Mouse (Mus musculus) E14TG2a.4 (cell line): ENCODE results near the gene Gast.

Experiments
- CTCF ChIP-seq: conservative IDR thresholded peaks from 2 replicates; pipeline ENCODE4 v1.5.1; 2014; ENCODE audit warnings: low read length
- NANOG ChIP-seq: IDR thresholded peaks from 2 replicates; pipeline ENCODE4 v1.6.1; 2014; ENCODE audit warnings: borderline replicate concordance, low read length, mixed read lengths

DNA sequence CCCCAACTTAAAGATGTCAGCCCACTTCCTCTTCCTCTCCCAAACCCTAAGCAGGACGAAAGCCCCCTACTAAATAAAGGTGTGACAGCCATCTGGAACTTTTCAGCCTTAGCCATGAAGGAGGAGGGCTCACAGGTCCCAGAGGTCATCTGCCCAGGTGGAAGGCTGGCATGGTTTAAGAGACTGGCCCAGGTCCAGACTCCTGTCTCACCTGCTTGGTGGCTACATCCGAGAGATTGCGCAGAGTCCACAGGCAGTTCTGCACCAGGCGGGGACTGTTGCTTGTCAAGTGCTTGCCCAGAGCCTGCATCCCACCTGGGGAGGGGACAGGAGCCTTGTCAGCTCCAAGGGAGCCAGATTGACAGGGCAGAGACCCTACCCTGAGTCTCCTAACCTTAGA is 45.1 kb downstream of the Gast start:
- TF ChIP-seq CTCF (no peak), NANOG (no peak)
